Mouse (Mus musculus): ENCODE measurements around the gene Ccdc180. TPM values are rescaled to one million over a fixed set of nuclear protein-coding genes. Genes with fewer than 3 reads are reported as not detected.
A peak's percentile ranks its signal among the peaks of the same experiment; 100 is the strongest.

Gene Ccdc180
- polyA plus RNA-seq, 1 experiment from 2014 or later, result 0.16 TPM

GRCm38 (mm10) chr4:45855803-45856424 lies 34.2 kb upstream of the Ccdc180 start:
- H3K4me2 ChIP-seq (ENCODE audit: low read depth, low read length), result no peak overlapping the region
- WGBS, result 48% methylated on average over 19 of the region's 19 CpGs
- no peak overlapping the region for H3K4me3 ChIP-seq (ENCODE audit: low read length)
- H3K36me3 ChIP-seq (ENCODE audit: control insufficient read depth, insufficient read depth, low read length), result peaks cover 3% of the 10 kb centered on the region; the same call in 1 of the 2 replicates
- no peaks in the 10 kb centered on the region for H3K9me3 ChIP-seq (ENCODE audit: control insufficient read depth, low read length)
- peaks cover 18% of the 10 kb centered on the region for H3K4me1 ChIP-seq (ENCODE audit: control insufficient read depth, insufficient read depth, low read length)
- H3K9ac ChIP-seq (ENCODE audit: low read depth, low read length), result 0 out of 2 replicates have a peak overlapping the region, but pooled peaks have one; percentile 30
- peak; percentile 73 for ATAC-seq
- no peaks in the 10 kb centered on the region for H3K27me3 ChIP-seq (replicated peaks; ENCODE audit: control insufficient read depth, insufficient read depth, low read length)
- H3K27ac ChIP-seq (ENCODE audit: low read length), result no peak overlapping the region

- 50% methylated on average over 5 of the region's 5 CpGs for WGBS
Observed at GRCm38 (mm10) chr4:45861160-45861559, 28.9 kb upstream of the Ccdc180 start.

GRCm38 (mm10) chr4:45867416-45867815 lies 22.7 kb upstream of the Ccdc180 start:
- ATAC-seq, result no peak

More at GRCm38 (mm10) chr4:45861160-45861559, 28.9 kb upstream of the Ccdc180 start:
- no peaks in the 10 kb centered on the region for H3K36me3 ChIP-seq (ENCODE audit: control insufficient read depth, insufficient read depth, low read length)
- no peaks in the 10 kb centered on the region for H3K27me3 ChIP-seq (replicated peaks; ENCODE audit: control insufficient read depth, insufficient read depth, low read length)
- peaks cover under 1% of the 10 kb centered on the region; the same call in 1 of the 2 replicates for H3K4me1 ChIP-seq (ENCODE audit: control insufficient read depth, insufficient read depth, low read length)
- no peak overlapping the region for H3K27ac ChIP-seq (ENCODE audit: low read length)
- H3K4me2 ChIP-seq (ENCODE audit: low read depth, low read length), result no peak overlapping the region
- no peak overlapping the region for H3K9ac ChIP-seq (ENCODE audit: low read depth, low read length)
- no peaks in the 10 kb centered on the region for H3K9me3 ChIP-seq (ENCODE audit: control insufficient read depth, low read length)
- no peak for ATAC-seq
- H3K4me3 ChIP-seq (ENCODE audit: low read length), result no peak overlapping the region

GRCm38 (mm10) chr4:45869021-45869815 lies 20.9 kb upstream of the Ccdc180 start:
- Histone ChIP-seq H3K4me1 (ENCODE audit: control insufficient read depth, insufficient read depth, low read length) (no peaks in the 10 kb centered on the region), H3K9ac (ENCODE audit: low read depth, low read length) (no peak overlapping the region), H3K27ac (ENCODE audit: low read length) (no peak overlapping the region), H3K36me3 (ENCODE audit: control insufficient read depth, insufficient read depth, low read length) (no peaks in the 10 kb centered on the region), H3K4me3 (ENCODE audit: low read length) (no peak overlapping the region), H3K4me2 (ENCODE audit: low read depth, low read length) (no peak overlapping the region), H3K9me3 (ENCODE audit: control insufficient read depth, low read length) (no peaks in the 10 kb centered on the region), H3K27me3 (replicated peaks; ENCODE audit: control insufficient read depth, insufficient read depth, low read length) (no peaks in the 10 kb centered on the region)
- WGBS, result 36% methylated on average over 24 of the region's 24 CpGs
- no peak for ATAC-seq

More at GRCm38 (mm10) chr4:45867416-45867815, 22.7 kb upstream of the Ccdc180 start:
- Histone ChIP-seq H3K4me3 (ENCODE audit: low read length) (no peak overlapping the region), H3K4me1 (ENCODE audit: control insufficient read depth, insufficient read depth, low read length) (no peaks in the 10 kb centered on the region), H3K9me3 (ENCODE audit: control insufficient read depth, low read length) (no peaks in the 10 kb centered on the region), H3K36me3 (ENCODE audit: control insufficient read depth, insufficient read depth, low read length) (no peaks in the 10 kb centered on the region), H3K9ac (ENCODE audit: low read depth, low read length) (no peak overlapping the region), H3K27me3 (replicated peaks; ENCODE audit: control insufficient read depth, insufficient read depth, low read length) (no peaks in the 10 kb centered on the region), H3K27ac (ENCODE audit: low read length) (no peak overlapping the region), H3K4me2 (ENCODE audit: low read depth, low read length) (no peak overlapping the region)
- 85% methylated on average over 8 of the region's 8 CpGs for WGBS

- no peak overlapping the region for H3K4me2 ChIP-seq (ENCODE audit: low read depth, low read length)
- H3K4me1 ChIP-seq (ENCODE audit: control insufficient read depth, insufficient read depth, low read length), result no peaks in the 10 kb centered on the region
- peaks cover 8% of the 10 kb centered on the region; the same call in 1 of the 2 replicates for H3K36me3 ChIP-seq (ENCODE audit: control insufficient read depth, insufficient read depth, low read length)
- no peak overlapping the region for H3K27ac ChIP-seq (ENCODE audit: low read length)
- H3K4me3 ChIP-seq (ENCODE audit: low read length), result no peak overlapping the region
- no peak for ATAC-seq
- H3K27me3 ChIP-seq (replicated peaks; ENCODE audit: control insufficient read depth, insufficient read depth, low read length), result no peaks in the 10 kb centered on the region
- H3K9ac ChIP-seq (ENCODE audit: low read depth, low read length), result no peak overlapping the region
- 60% methylated on average over 1 of the region's 2 CpGs for WGBS
- 0 out of 2 replicates have a peak, but pooled peaks cover 7% of the 10 kb centered on the region for H3K9me3 ChIP-seq (ENCODE audit: control insufficient read depth, low read length)
Observed at GRCm38 (mm10) chr4:45872147-45872546, 18.0 kb upstream of the Ccdc180 start.

GRCm38 (mm10) chr4:45878929-45879328 lies 11.2 kb upstream of the Ccdc180 start:
- ATAC-seq, result no peak
- H3K4me1 ChIP-seq (ENCODE audit: control insufficient read depth, insufficient read depth, low read length), result no peaks in the 10 kb centered on the region
- no peak overlapping the region for H3K27ac ChIP-seq (ENCODE audit: low read length)
- no peak overlapping the region for H3K4me3 ChIP-seq (ENCODE audit: low read length)
- no peak overlapping the region for H3K9ac ChIP-seq (ENCODE audit: low read depth, low read length)
- no peaks in the 10 kb centered on the region for H3K27me3 ChIP-seq (replicated peaks; ENCODE audit: control insufficient read depth, insufficient read depth, low read length)
- no peak overlapping the region for H3K4me2 ChIP-seq (ENCODE audit: low read depth, low read length)
- 44% methylated on average over 5 of the region's 5 CpGs for WGBS
- peaks cover 8% of the 10 kb centered on the region; the same call in 1 of the 2 replicates for H3K36me3 ChIP-seq (ENCODE audit: control insufficient read depth, insufficient read depth, low read length)
- H3K9me3 ChIP-seq (ENCODE audit: control insufficient read depth, low read length), result 0 out of 2 replicates have a peak, but pooled peaks cover 7% of the 10 kb centered on the region

- H3K4me3 ChIP-seq (ENCODE audit: low read length), result no peak overlapping the region
- no peaks in the 10 kb centered on the region for H3K4me1 ChIP-seq (ENCODE audit: control insufficient read depth, insufficient read depth, low read length)
- no peaks in the 10 kb centered on the region for H3K9me3 ChIP-seq (ENCODE audit: control insufficient read depth, low read length)
- 82% methylated on average over 9 of the region's 9 CpGs for WGBS
- H3K4me2 ChIP-seq (ENCODE audit: low read depth, low read length), result no peak overlapping the region
- H3K36me3 ChIP-seq (ENCODE audit: control insufficient read depth, insufficient read depth, low read length), result no peaks in the 10 kb centered on the region
- no peaks in the 10 kb centered on the region for H3K27me3 ChIP-seq (replicated peaks; ENCODE audit: control insufficient read depth, insufficient read depth, low read length)
- H3K9ac ChIP-seq (ENCODE audit: low read depth, low read length), result no peak overlapping the region
- ATAC-seq, result no peak
- H3K27ac ChIP-seq (ENCODE audit: low read length), result no peak overlapping the region
Observed at GRCm38 (mm10) chr4:45882521-45882920, 7.6 kb upstream of the Ccdc180 start.

GRCm38 (mm10) chr4:45883250-45883649 lies 6.9 kb upstream of the Ccdc180 start:
- no peak overlapping the region for H3K27ac ChIP-seq (ENCODE audit: low read length)

GRCm38 (mm10) chr4:45889487-45889886 lies 616 bp upstream of the Ccdc180 start:
- Histone ChIP-seq H3K4me1 (ENCODE audit: control insufficient read depth, insufficient read depth, low read length) (peaks cover 6% of the 10 kb centered on the region; the same call in 1 of the 2 replicates), H3K4me3 (ENCODE audit: low read length) (no peak overlapping the region), H3K36me3 (ENCODE audit: control insufficient read depth, insufficient read depth, low read length) (no peaks in the 10 kb centered on the region), H3K9me3 (ENCODE audit: control insufficient read depth, low read length) (no peaks in the 10 kb centered on the region), H3K9ac (ENCODE audit: low read depth, low read length) (no peak overlapping the region), H3K27me3 (replicated peaks; ENCODE audit: control insufficient read depth, insufficient read depth, low read length) (no peaks in the 10 kb centered on the region), H3K4me2 (ENCODE audit: low read depth, low read length) (no peak overlapping the region), H3K27ac (ENCODE audit: low read length) (no peak overlapping the region)
- no peak for ATAC-seq
- 75% methylated on average over 6 of the region's 6 CpGs for WGBS

More at GRCm38 (mm10) chr4:45883250-45883649, 6.9 kb upstream of the Ccdc180 start:
- Histone ChIP-seq H3K27me3 (replicated peaks; ENCODE audit: control insufficient read depth, insufficient read depth, low read length) (no peaks in the 10 kb centered on the region), H3K4me1 (ENCODE audit: control insufficient read depth, insufficient read depth, low read length) (no peaks in the 10 kb centered on the region), H3K9ac (ENCODE audit: low read depth, low read length) (no peak overlapping the region), H3K36me3 (ENCODE audit: control insufficient read depth, insufficient read depth, low read length) (no peaks in the 10 kb centered on the region), H3K4me3 (ENCODE audit: low read length) (no peak overlapping the region), H3K4me2 (ENCODE audit: low read depth, low read length) (no peak overlapping the region), H3K9me3 (ENCODE audit: control insufficient read depth, low read length) (no peaks in the 10 kb centered on the region)
- WGBS, result 89% methylated on average over 16 of the region's 16 CpGs
- no peak for ATAC-seq
